Mouse (Mus musculus): ENCODE results near the gene Dand5.
A peak's percentile ranks its signal among the peaks of the same experiment; 100 is the strongest.

Gene Dand5

DNA sequence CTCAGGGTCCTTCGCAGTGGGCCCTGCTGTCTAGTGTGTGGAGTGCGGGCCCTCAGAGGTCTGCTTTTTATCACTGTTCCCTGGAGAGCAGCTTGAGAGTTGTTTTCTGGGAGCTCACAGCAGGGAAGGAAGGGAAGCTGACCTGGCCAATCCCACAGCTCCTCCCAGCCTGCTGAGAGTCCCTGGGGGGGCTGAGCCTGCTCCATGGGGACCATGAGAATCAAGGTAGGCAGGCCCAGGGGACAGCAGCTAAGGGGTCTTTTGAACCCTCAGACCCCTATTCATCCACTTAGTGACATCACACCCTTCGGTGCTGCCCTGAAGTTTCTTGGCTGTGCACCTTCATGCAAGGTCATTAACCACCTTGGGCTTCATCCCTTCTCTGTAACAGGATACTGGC, at the start of gene Dand5:
Gene Dand5 (minus strand): TSS at position 101 of the 400 bp plus-strand sequence.
- DNase-seq (ENCODE audit: low spot score): no peak

DNA sequence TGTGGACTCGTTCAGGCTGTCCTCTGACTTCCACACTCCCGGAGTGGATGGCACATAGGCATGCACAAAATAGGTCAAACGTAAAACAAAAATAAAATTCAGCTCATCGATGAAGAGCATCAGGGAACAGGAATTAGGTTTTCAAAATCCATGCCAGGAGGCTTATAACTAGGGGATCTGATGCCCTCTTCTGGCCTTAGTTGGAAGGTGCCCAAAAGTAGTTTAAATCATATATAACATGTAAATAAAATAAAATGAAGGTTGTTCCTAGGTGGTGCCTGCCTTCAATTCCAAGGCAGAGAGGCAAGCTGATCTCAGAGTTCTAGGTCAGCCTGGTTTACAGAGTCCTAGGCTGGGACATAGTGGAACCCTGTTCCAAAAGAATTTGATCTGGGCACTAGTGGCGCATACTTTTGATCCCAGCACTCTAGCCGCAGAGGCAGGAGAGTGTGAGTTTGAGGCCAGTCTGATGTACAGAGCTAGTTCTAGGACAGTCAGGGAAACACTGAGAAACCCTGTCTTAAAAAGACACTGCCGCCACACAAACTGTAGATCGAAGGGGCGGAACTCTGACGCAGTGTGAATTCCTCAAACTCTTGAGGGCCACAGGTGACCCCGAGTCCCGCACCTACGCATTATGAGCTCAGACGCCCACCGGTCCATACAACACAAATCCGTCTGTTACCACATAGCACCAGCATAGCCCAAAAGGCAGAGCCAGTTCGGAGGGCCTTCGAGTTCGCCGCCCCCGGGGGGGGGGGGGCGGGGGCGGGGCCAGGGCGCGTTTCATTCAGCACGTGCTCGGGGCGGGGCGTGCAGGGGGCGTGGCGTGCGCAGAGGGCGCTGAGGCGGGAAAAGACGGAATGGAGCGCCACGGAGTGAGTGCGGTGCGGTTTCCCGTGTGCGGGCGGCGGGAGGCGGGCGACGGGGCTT, 49.0 kb upstream of the Dand5 start, which contains the start of gene Syce2:
Gene Syce2 (plus strand): TSS at position 736 of the 933 bp plus-strand sequence.
- DNase-seq (ENCODE audit: low spot score): peak; percentile 78

DNA sequence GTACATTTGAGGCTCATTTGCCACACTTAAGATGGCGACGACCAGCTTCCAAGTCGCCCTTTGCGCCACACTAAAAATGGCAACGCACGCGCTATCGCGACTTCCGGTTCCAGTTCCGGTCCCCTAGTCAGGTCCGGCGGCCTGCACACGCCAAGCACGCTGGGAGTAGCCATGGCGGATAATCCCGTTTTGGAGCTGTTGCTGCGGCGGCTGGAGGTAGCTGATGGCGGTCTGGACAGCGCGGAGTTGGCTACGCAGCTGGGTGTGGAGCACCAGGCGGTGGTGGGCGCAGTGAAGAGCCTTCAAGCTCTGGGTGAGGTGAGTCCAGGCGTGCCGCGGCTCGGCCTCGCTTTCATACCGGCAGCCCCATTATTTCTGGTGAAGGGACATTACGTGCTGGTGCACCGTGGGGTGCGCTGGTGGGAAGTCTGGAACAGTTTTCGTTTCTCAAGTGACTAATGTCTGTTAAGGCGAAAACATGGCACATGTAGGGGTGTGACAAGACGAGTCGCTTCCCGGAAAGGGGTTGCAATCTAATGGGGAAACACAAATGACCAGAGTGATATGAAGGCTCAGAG, 34.3 kb upstream of the Dand5 start, which contains the start of gene Farsa:
Gene Farsa (plus strand): TSS at position 126 of the 578 bp plus-strand sequence.
- DNase-seq (ENCODE audit: low spot score): peak; percentile 89

DNA sequence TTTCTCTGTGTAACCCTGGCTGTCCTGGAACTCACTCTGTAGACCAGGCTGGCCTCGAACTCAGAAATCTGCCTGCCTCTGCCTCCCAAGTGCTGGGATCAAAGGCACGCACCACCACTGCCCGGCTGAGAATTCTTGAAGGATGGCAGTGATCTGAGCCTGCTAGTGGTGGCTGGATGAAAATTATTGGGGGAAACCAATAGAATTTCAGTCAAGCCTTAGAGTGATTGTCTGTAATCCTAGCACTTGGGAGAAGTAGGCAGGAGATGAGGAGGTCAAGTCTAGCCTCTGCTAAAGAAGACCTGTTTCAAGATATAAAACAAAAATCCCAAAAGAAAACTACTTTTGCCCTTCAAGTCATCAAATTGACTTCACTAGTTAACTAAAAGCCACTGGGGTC, 33.8 kb upstream of the Dand5 start:
- no peak for DNase-seq (ENCODE audit: low spot score)

DNA sequence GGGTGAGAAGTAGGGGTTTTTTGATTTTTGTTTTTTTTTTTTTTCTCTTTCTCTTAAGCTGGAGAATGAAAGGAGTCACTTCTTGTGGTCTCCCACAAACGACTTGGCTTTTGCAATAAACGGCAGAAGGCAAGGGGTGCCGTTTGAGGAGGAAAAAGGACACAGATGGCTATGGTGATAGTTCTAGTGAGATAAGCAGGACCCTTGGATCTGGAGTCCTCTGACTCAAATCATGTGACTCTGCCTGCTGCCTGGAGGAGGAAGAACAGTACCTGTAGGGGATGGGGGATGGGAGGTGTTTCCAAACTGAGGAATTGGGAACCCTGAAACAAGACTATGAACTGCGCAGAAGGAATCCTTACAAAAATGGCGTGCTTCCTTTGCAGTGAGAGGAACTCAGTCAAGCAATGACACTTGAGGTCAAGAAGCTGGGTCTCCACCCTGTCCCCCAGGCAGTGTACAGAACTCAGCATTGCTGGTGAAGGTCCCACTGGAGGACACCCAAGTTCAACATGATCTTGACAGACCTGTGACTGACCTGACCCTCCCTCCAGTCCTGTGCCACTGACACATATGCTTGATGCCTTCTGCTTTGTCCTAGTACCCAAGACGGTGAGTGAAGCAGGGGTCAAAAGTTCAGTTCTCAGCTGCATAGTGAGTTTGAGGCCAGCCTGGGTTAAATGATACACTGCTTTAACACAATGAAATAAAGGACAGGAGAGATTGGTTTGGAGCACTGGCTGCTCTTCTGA, 25.2 kb upstream of the Dand5 start:
- no peak for DNase-seq (ENCODE audit: low spot score)

DNA sequence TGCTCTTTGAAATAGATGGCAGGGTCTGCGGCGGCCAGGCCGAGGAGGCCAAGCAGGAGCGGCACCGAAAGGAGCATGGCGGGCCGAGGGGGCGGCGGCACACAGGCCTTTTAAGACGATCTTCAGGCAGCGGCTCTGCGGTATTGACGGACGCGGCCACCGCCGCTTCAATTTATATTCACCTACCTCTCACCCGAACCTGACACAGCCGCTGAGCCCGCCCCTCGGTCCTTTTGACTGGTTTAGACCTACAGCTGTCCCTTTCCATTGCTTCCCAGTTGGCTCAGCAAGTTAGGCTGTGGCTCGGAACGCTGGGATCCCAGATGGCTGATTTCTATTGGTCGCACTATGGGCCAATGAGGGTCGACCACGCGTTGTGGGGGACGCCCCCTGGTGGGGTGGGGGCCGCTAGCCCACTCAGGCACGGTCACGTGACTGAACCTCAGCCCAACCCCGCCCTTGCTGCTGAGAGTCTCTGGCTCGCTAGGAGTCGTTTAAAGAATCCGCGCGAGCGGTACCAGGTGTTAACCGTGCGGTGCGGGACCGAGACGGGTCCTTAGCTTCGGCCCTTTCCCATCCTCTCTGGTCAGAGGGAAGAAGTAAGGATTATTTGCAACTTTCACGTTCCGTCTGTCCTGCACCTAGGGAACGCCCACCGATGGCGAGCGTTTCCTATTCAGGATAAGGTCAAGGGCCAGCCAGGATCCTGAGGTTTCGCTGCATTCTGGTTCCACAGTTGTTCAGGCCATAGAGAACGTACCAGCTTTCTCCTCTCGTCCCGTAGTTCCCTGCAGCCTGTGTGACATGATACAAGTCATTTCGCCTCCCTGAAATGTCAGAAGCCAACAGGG, 24.3 kb upstream of the Dand5 start, which contains the start of gene Calr:
Gene Calr (minus strand): TSS at position 213 of the 851 bp plus-strand sequence.
- DNase-seq (ENCODE audit: low spot score): peak; percentile 99

DNA sequence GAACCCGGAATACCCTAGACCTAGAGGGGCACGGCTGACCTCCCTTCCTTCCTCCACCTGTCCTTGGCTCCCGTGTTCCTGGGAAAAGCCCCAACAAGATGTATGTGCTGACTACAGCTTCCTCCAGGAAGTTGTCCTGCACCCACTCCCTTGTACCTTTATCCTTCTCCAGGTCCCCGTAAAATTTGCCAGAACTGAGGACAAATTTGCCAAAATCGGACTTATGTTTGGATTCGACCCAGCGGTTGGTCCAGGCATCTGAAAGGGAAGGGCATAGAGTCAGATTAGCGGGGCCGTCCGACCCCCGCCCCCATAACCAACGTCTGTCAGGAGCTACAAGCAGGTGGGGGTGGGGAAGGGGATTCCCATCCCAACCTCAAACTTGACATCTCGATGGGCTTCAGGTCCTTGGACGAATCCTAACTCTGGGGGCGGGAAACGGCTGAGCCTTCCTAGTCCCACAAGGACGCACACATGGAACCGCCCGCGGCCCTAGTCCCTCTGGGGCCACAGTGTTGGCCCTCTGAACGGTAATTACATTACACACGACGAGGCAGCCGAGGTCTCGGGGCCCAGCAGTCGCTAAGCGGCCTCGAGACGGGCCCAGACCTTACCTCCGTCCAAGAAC, 23.6 kb upstream of the Dand5 start:
- DNase-seq (ENCODE audit: low spot score): no peak

DNA sequence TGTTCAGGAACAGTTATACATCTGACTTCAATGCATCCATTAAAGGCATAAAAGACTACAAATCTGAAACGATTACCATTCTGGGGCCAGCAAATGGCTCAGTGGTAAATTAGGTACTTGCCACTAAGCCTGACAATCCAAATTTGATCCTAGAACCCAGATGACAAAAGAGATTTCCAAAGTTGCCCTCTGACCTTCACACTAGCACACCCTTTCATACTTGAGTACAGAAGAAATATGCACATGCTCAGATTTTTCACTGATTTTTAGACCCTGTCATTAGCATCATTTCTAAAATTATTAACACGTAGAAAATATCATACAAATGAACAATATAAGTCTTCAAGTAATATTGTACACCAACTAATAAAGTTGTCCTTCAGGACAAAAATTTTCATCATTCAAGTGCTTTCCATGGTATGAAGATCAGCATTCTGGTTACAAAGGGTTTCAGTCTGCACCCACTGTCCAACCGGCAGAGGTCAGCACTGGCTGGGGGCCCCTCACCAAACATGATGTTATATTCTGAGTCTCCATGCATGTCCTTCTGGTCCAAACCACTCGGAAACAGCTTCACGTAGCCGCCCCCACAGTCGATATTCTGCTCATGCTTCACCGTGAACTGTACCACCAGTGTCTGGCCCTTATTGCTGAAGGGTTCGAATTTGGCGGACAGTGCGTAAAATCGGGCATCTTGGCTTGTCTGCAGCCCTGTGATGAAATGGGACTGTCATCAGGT, 22.9 kb upstream of the Dand5 start:
- DNase-seq (ENCODE audit: low spot score): peak; percentile 47

DNA sequence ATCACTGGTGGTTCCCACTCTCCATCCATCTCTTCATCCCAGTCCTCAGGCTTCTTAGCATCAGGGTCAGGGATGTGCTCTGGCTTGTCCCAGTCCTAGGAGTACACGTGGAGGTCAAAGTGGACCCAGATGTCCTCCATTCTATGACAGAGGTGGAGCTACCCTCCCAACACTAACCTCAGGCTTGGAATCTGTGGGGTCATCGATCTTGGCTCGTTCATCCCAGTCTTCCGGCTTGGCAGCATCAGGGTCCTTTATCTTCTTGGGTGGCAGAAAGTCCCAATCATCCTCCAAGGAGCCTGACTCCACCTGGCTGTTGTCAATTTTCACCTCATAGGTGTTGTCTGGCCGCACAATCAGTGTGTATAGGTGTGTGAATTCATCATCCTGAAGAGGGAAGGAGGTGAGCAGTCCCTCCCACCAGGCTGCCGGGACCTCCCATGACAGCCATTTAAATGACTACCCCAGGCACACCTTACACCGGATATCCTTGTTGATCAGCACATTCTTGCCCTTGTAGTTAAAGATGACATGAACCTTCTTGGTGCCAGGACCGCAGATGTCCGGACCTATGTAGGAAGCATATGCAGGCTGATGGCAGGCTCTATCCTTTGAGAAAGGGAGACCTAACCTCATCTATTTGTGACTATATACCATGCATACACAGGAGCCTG, 21.9 kb upstream of the Dand5 start:
- DNase-seq (ENCODE audit: low spot score): no peak

DNA sequence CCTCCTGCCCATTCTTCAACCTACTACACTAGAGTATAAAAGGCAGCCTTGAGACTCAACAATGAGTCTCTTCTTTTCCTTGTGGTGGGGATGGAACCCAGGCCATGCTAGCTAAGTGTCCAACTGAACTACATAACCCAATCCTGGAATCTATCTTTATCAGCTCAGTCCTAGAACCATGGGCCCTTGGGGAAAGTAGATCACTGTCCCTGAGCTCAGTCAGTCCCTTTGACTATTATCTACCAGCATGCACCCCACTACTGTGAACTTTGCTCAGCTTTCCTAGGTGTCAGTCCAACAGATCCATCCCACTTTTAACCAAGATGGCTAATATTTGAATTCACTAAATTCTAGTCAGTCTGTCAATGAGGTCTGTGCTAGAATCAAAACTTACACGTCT, 18.9 kb upstream of the Dand5 start:
- DNase-seq (ENCODE audit: low spot score): no peak

DNA sequence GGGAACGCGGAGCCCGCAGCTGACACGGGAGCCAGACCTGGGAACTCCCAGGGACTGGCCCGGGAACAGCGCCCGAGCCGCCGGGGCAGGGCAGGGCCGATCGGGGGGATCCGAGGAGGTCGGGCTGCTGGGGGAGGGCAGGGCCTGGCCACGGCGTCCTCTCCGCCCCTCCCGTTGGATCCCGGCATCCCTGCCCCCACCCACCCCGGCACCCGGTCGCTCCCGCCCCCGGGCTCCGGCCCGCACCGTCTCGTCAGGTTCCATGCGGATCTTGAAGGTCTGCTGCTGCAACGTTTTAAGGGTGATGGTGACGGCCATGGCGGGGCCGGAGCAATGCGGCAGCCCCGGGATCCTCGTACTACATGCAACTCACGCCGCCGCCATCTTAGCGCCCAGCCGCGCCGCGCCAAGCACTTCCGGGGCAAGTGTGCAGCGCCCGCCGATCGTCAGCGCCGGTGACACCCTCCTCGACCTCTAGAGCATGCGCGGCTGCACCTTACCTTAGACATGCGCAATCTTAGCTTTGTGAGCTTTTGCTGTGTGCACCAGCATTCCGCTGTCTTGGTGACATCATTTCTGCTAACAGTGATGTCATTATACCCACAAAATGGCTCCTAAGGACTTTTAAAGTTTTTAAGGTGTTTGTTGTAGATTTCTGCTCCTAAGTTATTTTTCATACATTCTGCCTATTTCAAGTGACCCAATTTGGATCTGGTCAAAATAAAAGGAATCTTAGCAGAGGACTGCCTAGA, 17.8 kb upstream of the Dand5 start, which contains the start of gene Rad23a:
Gene Rad23a (minus strand): TSS at position 418 of the 752 bp plus-strand sequence.
- peak; percentile 88 for DNase-seq (ENCODE audit: low spot score)

DNA sequence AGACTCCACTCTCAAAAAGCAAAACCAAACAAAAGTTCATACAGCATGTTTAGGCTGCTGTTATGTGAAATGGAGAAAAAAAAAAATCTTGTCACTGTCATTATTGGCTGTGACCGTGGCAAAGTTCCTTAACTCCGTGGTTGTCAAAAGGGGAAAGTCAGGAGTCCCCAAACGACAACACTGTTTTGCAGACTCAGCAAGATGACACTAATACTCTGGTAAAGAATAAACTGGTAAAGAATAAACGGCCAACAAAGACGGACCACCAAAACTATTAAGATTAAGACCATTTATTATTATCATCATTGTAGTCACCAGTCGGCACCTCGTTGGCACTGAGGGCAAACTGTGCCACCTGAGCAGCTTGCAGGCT, 17.2 kb upstream of the Dand5 start:
- no peak for DNase-seq (ENCODE audit: low spot score)

DNA sequence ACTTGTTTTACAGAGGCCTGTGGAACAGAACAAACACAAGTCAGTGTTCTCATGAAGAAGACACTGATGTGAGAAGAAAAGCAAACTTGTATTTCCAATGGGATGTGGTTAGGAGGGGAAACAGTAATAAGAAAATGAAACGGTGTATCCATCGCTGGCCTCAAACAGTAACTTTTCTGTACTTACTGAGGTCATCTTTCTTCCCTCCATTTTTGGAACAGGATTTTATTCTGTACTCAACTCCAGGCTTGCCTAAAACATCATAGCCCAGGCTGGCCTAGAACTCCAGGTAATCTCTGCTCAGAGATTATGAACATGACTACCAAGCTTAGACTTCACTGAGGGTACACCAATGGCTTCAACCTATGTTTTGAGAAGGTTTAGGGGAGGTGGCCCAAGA, 16.8 kb upstream of the Dand5 start:
- no peak for DNase-seq (ENCODE audit: low spot score)

DNA sequence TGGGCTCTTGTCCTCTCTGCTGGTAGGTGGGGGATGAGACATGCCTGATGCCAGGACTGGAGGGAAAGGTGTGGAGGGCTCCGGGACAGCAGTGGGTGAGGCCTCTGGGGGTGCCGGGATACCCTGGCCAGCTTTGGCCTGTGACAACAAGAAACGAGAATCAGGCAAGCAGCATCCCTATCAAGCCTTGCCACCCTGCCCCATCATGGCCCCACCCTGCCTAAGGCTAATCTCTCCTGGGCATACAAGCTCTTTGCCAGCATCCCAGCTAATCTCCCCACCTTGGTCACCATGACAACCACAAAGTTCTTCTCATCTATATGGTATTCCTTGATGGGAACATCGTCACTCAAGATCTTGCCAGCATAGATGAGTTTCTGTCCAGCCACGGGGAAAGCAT, 15.9 kb upstream of the Dand5 start:
- DNase-seq (ENCODE audit: low spot score): no peak

DNA sequence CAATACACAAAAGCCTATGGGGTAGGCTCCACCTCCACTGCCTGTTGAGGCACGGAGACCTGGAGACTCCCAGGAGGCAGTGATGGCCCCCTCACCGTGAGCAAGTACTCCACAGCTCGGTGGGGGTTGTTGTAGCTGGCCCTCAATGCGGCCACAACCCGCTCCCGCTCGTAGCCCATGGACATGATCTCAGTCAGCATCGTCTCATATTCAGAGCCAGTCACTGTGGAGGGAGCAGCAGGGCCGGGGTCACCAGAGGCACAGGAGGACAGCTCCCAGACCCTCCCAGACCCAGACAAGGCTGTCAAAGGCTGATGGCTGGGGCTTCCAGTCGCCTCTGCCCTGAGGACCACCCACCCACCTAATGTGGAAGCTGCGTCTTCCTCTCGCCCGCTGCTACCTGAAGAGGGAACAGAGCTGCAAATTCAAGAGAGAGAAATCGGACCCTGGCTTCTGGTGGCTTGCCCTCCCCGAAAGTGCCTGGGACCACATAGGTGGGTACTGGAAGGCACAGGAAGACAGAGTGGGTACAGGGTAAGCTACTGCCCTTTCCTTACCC, 15.4 kb upstream of the Dand5 start:
- DNase-seq (ENCODE audit: low spot score): no peak

DNA sequence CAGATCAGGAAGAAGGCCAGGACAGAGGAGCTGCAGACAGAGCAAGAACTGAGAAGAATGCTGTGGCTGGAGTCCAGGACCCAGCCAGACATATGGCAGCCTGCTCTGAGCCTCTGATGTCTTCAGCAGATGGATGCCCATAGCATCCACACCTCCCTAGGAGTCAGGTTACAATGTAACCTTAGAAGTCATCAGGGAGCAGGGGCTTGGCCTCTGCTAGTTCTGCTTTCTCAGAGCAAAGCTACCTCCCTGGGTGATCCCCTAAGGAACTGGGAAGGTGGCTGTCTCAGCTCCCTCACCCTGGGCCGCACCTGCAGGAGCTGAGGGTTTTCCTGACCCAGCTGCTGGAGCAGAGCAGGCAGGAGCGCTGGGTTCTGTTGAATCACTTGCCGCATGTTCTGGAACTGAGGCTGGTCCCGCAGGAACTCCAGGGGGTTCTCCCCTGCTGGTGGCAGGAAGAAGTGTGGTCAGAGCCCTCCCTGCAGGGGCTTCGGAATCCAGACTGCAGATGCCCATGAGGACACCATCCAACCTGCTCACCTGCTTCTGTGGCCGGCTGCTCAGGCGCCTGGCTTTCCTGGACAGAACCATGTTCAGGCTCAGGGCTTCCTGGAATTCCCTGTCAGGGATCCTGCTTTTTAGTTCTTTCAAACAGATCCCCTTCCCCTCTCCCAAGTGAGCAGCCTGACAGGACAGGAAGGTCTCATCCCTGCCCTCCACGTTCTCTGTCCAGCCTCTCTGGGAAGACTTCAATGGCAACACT, 14.7 kb upstream of the Dand5 start:
- no peak for DNase-seq (ENCODE audit: low spot score)

DNA sequence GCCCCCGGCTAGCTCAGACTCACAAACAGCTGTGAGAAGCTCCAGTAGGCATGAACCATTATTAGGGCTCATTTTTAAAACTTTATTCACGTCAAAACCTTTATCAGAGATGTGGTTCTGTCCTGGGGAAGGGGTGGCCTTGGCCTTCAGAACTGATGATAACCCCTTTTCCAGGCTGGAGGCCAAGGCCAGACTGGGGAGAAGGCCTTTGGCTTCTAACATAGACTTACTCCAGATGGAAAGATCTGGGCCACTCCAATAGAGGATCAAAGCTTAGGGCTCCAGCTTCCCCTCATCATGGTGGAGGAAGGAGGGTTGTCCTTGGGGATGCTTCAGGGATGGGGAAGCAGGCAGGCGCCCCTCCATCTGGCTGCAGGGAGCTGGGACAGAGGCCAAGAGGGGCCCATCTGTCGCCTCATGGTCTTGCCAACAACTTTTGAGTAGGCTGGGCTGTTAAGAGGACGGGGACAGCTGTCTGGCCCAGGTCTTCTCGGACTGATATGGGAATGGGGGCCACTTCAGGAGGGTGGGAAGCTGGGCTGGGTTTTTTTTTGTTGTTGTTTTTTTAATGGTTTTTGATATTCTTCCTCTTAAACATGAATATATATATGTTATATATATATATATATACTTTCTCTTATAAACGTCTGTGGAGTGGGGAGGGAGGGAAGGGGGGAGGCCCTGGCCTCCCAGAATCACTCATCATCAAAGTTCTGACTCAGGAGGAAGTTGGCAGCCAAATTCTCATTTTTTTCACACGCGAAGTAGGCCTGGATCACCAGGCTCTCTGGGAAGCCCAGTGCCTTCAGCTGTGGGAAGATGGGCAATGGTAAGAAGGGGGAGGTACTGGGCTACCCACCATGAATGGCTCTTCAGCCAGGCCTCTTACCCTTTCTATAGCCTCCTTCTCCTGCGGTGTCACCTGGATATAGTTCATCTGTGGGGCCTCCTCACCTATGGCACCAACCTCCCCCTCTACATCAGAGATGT, 12.5 kb upstream of the Dand5 start:
- DNase-seq (ENCODE audit: low spot score): no peak

Data from ovary, postnatal 36 days (tissue).